Mouse (Mus musculus) left cerebral cortex, postnatal 4 days (tissue): ENCODE measurements around the gene Acer3. TPM values are rescaled to one million over a fixed set of nuclear protein-coding genes. Genes with fewer than 3 reads are reported as not detected.
A peak's percentile ranks its signal among the peaks of the same experiment; 100 is the strongest.

Experiments used
- DNase-seq: peaks from one replicate; pipeline ENCODE4 v3.0.0-alpha.2; 2022
- intact Hi-C: fragments of 180-260 bp; cut with DNase I; formaldehyde crosslinking; loops from one replicate; pipeline ENCODE4 v1.15.1; 2025
- total RNA-seq, 2 experiments: library from RNA; stranded (reverse); gene quantifications; 2 replicates each; pipeline ENCODE4 v1.2.3; 2021

The Acer3 gene
- total RNA-seq, 2 experiments from 2014 or later = 10.1 to 10.6 TPM

GRCm38 (mm10) chr7:98340343-98340742 is 19.3 kb upstream of the Acer3 start:
- no peak for DNase-seq

GRCm38 (mm10) chr7:98333987-98334386 is 13.0 kb upstream of the Acer3 start:
- DNase-seq = no peak
- intact Hi-C loops = no loop called here

More at GRCm38 (mm10) chr7:98340343-98340742, 19.3 kb upstream of the Acer3 start:
- intact Hi-C loops = loop anchor here (2.0 kb wide), 1 partner anchor 186 kb away; no protein-coding TSS in a partner anchor

DNA sequence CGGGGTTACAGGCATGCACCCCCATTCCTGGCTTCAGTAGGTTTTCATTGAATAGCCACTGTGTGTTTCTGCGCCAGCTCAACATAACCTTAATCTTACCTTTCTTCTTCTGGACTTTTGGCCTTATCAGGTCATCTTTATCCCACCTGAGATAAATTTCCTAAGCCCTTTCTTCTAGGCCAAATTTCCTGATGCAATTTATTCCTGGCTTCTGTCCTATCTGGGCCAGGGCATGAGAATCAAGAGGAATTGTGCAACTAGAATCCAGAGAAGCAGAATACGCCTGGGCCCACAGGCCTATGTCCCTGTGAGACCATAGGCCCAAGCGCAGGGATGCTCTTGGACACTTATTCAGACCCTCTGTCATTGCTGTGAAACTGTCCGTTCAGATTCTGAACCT is 12.5 kb upstream of the Acer3 start:
- intact Hi-C loops = no loop called here
- DNase-seq = no peak

DNA sequence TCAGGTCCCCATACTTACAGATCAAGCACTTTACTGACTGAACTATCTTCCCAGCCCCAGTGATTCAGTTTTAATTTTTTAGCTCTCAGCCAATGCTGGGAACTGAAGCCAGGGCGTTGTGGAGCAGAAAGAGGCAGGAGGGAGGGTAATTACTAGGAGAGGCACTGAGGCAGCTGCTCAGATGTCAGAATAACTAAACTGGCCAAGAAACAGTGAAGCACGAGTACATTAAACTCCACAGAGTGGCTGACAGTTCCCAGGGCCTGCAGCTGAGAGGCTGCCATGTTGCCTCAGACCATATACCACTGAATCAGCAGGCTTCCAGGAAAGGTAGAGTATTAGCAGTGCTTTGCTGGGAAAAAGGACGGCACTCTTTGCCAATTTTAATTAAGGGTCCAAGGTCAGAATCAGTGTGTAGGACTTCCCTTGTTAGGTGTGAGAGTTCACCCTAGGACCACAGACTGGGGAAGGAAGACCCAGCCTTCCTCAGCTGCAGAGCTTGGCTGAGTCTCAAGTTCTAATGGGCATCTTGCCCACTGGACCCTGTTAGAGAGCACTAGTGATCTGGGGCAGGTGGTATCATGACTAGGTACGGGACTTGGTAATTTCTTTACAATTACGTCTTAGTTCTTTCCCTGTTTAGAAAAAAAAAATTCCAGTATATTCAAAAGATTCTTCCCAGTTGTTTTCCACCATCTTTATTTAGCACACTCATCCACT is 11.8 kb upstream of the Acer3 start:
- intact Hi-C loops = no loop called here
- peak; percentile 34 for DNase-seq

GRCm38 (mm10) chr7:98331932-98332331 is 10.9 kb upstream of the Acer3 start:
- no peak for DNase-seq

GRCm38 (mm10) chr7:98330375-98331002 is 9.5 kb upstream of the Acer3 start:
- intact Hi-C loops = no loop called here
- no peak for DNase-seq

More at GRCm38 (mm10) chr7:98331932-98332331, 10.9 kb upstream of the Acer3 start:
- intact Hi-C loops = no loop called here

DNA sequence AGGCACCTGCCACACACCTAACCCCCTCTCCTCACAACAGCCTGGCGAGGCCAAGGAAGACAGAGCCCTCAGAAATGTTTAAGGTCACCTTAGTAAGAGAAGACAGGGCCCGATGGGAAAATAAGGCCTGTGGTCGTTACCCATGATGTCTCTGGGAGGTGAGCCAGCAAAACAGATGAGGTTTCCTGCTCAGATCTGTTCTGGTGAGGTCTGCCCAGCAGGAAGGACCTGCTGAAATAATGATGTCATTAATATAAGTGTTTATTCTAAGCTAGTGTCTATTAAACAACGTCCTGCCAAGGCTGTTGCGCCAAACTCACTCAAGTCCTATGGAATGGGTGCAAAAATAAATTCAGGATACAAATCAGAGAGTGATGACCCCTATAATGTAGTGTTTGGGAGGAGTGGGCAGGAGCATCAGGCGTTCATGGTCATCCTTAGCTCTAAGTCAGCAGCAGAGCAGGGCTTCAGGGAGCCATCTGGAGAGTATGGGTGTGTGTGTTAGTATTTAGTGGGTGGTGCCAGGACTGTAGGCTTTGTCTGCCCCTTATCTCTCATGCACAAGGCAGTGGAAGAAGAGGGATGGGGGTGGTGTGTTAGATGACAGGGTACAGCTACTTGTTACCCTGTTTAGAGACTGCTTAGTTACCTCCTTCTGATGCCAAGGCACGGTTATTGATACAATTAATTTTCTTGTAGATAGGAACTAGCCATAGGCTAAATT is 8.8 kb upstream of the Acer3 start:
- intact Hi-C loops = no loop called here
- DNase-seq = no peak

DNA sequence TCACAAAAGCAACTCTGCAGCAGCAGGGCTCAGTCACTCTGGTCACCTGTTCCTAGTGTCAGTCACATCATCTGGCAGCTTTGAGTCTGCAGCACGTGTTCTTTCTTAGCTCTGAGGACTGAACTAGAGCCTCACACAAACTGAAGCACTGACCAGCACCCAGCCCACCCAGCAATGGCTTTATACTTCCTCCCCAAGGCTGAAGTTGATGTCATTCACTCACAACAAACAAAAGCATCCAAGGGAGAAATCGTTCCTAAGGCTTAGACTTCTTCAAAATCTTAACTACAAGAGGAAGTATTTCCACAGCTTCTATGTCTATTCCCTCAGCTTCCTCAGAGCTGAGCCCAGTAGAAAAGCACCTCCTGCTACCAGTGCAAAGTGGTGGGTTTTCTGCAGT is 7.3 kb upstream of the Acer3 start:
- intact Hi-C loops = no loop called here

DNA sequence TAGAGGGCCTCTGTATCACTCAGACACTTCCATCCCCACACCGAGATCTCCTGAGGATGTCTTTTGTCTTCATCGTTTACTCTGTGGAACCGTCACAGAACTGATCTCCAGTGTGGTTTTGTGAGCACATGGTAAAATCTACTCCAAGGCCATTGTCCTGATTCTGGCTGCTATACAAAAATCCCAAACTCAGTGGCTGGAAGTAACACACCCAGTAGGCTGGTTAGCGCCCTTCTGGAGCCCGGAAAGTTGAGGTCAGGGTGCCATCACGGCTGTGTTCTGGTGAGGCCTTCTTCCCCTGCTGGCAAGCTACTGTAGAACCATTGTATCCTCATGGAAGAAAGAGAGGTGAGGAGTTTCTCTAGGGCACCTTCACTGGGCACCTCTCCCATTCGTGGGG is 5.0 kb upstream of the Acer3 start:
- DNase-seq = no peak
- intact Hi-C loops = no loop called here

More for the DNA sequence above, 7.3 kb upstream of the Acer3 start:
- DNase-seq = no peak

- peak; percentile 70 for DNase-seq
- intact Hi-C loops = no loop called here
These were observed 3.2 kb upstream of the Acer3 start for GRCm38 (mm10) chr7:98324228-98324627.

DNA sequence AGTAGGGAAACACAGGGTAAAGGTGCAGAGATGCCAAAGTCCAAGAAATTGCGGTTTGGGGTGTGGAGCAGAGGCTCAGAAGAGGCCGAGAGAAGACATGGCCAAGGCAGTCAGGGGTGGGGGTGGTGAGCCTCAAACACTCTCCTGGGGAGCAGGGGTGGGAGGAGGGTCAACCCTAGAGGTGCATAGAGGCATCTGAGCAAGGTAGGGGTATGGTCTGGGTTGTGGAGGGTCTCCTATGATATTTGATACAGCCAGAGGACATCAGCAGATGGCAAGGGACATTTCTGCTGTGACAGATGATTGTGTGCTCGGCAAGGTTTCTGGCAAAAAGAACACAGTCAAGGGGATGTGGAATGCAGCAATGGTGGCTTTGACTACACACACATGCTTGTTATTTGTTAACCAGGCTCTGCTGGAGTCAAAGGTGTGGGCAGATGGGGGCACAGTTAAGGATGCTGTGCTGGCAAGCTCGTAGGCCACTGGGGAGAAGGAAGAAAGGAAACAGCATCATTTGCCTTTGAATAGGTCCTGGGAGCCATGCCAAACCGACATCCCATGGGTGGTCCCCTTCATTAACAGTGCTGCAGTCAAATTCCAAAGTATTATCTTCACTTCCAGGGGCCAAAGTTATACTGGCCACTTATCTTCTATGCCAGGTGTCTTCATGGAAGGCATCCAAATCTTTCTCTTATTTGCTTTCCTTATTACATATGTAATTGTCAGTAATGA is 2.4 kb upstream of the Acer3 start:
- peak; percentile 95 for DNase-seq
- intact Hi-C loops = no loop called here

DNA sequence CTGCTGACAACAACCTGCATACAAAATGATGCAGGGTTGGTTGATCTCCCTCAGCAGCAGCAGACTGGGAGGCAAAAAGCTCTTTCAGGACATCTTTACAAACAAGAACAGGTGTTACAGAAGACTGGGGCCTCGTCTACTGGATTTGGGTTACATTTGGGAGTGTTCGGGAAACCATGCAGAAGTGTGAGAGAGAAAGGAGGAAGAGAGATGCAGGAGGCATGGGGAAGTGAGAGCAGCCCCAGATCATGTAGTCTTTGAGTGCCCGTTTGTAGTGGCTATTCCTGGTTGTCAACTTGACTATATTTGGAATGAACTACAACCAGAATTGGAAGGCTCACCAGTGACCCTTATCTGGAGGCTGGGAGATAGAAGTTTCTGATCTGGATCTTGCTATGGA is 1.4 kb upstream of the Acer3 start:
- intact Hi-C loops = no loop called here
- DNase-seq = no peak

- intact Hi-C loops = no loop called here
- peak; percentile 82 for DNase-seq
These were observed 927 bp downstream of the Acer3 start for GRCm38 (mm10) chr7:98320006-98320556.

DNA sequence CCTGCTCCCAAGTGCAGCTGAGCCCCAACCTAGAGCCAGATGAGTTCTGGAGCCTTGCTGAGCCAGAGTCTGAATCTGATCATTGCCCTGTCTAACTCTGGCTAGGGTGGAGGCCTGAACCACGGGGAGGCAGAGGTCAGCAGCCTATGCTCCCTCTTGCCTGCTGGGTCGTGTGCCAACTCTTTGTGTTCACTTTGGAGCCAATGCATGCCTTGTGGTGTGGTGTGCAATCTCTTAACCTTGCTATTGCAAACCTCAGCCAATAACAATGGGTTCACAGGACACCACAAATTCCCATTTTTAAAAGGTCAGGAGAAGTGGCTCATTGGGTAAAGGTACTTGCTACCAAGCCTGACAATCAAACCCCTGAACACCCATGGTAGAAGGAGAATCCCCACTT is 4.4 kb downstream of the Acer3 start:
- no peak for DNase-seq
- intact Hi-C loops = no loop called here

GRCm38 (mm10) chr7:98315087-98315486 is 5.9 kb downstream of the Acer3 start:
- intact Hi-C loops = no loop called here

DNA sequence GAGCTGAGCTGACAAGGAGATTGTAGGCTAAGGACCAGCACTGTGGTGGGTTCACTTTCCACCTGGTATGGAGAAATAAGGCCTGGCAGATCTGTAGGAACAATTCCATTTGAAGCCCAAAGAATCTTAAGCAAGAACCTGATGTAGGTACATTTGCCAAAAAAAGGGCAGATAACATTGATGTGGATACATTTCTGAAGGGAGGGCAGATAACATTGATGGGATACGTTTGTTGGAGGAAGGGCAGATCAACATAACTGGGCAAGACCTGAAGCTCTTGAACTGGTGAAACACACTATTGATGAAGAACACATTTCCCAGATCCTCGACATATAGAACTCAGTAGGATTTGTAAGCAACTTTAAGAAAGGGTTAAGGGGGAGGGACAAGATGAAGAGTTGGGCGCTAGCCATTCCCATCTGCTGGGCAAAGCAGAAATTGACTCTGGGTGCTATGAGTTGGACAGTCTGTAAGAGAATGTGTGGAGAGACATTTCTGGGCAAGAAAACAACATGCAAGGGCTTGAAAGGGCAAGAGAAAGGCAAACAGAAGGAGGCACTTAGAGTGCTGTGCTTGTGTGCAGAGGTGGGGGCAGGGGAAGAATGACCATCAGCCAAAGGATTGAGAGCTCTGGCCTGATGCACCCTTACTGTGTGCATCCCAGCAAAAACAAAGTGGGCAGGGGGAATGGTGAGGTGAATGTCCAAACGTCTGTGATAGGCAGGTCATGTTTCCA is 8.7 kb downstream of the Acer3 start:
- intact Hi-C loops = no loop called here
- no peak for DNase-seq

More at GRCm38 (mm10) chr7:98315087-98315486, 5.9 kb downstream of the Acer3 start:
- no peak for DNase-seq

DNA sequence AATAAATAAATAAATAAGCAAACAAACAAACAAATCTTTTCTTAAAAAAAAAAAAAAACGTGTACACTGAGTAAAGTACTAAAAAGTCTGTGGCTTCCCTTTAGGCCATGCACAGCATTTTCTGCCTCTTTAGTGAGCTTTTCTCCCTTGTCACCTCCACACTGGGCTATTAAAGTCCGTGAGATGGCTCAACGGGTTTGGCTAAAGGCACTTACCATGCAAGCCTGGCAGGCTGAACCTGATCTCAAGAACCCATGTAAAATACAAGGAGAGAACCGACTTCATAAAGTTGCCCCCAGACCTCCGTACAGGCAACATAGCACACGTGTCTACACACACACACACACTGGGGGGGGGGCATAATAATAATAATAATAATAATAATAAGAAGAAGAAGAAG is 10.7 kb downstream of the Acer3 start:
- intact Hi-C loops = no loop called here
- no peak for DNase-seq

DNA sequence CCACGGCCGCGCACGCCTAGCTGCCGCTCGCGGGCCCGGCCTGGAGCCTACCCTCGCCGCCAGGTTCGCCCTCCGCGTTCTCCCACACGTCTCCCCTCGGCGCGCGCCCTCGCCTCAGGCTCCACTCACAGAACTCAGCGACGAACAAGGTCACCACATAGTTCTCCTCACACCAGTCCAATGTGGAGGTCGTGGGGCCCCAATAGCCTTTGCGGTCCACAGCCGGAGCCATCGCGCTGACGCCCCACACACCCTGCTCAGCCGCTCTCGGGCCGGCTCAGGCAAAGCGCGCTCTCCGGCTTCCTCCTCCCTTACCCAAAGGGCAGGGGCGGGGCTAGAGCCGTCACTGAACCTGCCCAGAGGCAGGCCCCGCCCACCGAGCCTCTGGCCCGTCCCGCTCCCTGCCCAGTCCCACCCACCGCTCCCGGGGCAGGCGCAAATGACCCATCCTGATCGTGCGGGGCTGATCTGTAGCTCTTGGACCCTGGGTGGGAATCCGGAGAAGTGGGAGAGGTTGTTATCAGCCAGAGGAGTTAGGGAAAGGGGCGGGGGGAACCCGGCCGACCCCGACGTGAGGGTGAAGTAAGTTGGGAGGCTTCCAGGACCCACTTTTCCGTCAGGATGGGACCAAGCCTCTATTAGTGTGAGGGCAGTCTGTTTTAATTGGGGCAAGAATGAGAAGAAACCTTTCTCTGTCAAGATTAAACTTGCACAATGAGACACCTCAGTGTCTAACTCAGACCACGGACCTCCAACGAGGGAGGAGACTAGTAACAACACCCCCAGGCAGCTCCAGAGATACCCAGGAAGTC is 11.6 kb downstream of the Acer3 start:
- intact Hi-C loops = no loop called here
- peak; percentile 94 for DNase-seq

DNA sequence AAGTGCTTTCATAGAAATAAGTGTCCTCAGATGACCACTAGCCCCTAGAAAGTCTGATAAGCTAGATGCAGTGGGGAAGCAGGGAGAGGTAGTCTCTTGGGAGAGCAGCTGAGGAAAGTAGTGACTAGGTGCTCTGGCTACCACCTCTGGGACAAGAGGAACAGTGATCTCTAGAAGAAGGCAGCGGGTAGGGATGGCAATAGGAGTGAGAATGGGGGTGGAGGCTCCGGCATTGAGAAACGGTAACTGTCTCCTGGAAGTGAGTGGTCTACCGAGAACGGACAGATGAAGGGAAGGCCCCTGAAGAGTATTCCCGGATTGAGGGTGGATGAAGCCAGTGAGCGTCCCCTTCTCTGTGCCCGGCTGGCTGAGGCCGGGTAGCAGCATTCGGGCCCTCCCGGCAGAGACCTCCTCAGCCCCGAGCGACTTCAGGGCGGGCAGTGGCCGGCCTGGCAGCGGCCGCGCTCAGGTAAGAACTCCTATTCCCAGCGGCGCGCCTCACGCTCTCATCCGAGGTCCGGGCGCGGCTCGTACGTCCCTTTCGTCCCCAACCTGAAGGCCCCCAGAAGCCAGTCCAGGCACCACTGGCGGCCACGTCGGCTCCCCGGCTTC is 12.3 kb downstream of the Acer3 start:
- DNase-seq = no peak
- intact Hi-C loops = no loop called here
